Mouse (Mus musculus): ENCODE measurements around the gene Ddx41. TPM values are rescaled to one million over a fixed set of nuclear protein-coding genes. Genes with fewer than 3 reads are reported as not detected.

Ddx41 gene
- total RNA-seq, 2 experiments from 2014 or later: 36.9 to 46.6 TPM

GRCm38 (mm10) chr13:55510332-55510667 is 26.2 kb downstream of the Ddx41 start:
- no peak for DNase-seq (ENCODE audit: low spot score in 2 of 2)

DNA sequence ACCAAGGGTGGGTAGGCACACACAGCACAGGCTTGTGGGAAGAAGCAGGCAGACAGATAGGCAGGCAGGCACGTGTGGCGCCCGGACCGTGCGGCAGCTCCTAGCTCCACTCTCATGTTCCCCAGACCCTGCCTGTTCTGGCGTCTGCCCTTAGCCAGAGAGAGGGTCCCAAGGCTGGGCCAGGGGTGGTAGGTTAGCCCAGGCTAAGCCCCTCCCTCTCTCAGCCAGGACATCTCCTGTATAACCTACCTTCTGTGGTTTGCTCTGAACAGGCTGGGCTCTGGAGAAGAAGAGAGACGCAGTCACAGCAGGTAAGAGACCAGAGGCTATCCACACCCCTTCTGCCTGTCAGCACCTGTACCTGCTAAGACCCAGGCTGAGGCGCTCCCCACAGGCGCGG is 27.9 kb downstream of the Ddx41 start:
- no peak for DNase-seq (ENCODE audit: low spot score in 2 of 2)

- DNase-seq (ENCODE audit: low spot score in 2 of 2): no peak
Observed at GRCm38 (mm10) chr13:55507877-55508276, 28.6 kb downstream of the Ddx41 start.

- DNase-seq (ENCODE audit: low spot score in 2 of 2): peak; percentile 28 to 47
Observed at GRCm38 (mm10) chr13:55506697-55507096, 29.8 kb downstream of the Ddx41 start.

DNA sequence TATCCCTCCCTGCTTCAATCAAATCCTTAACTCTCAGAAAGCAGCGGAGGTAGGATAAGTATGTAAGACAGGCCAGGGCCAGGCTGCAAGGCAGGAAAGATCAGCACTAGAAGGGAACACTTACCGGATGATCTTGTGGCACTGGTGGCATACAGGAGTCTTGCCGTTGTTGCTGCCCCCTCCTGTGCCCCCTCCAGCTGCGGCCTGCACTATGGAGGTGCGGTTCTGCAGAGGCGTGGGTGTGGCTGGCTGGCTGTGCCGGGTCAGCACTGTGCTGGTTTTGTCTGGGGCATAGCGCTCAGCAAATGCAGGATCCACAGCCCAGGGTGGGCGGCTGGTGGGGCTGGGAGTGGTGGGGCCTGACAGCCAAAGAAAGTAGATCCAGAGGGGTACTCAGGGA is 30.6 kb downstream of the Ddx41 start:
- no peak for DNase-seq (ENCODE audit: low spot score in 2 of 2)

DNA sequence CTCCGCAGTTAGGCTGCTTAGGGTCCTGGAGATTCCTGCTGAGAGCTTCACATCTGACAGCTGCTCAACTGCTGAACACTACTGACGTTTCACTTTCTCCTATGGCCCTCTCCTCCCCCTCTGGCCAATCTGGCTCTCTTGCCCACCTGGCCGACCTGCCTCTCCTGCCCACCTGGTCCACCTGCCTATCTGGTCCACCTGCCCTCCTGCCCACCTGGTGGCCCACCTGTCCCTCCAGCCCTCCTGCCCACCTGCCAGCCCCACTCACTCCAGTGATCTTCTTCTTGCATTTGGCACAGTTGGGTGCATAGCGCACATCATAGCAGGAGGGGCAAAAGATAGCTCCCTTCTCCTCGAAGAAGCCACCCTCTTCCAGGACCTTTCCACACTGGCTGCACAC is 32.1 kb downstream of the Ddx41 start:
- no peak for DNase-seq (ENCODE audit: low spot score in 2 of 2)

GRCm38 (mm10) chr13:55502405-55502804 is 34.1 kb downstream of the Ddx41 start:
- peak in 1 of 2 experiments; percentile 31 for DNase-seq (ENCODE audit: low spot score in 2 of 2)

DNA sequence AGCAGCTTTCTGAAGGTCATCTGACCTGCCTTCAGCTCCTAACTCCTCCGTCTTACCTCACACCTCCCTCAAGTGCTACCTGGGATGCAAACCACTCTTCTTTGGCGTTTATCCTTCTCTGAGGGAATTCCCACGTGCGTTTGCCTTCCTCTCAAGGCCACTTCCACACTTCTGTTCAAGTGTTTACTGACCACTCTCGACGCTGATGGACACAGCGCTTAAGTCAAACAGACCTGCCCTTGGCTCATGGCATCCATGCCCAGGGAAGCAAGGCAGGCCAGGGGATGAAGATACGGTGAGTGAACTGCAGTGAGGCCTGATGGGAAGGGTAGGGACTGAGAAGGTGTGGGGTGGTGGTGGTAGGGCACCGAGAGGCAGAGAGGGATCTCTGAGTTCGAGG is 35.9 kb downstream of the Ddx41 start:
- DNase-seq (ENCODE audit: low spot score in 2 of 2): no peak

DNA sequence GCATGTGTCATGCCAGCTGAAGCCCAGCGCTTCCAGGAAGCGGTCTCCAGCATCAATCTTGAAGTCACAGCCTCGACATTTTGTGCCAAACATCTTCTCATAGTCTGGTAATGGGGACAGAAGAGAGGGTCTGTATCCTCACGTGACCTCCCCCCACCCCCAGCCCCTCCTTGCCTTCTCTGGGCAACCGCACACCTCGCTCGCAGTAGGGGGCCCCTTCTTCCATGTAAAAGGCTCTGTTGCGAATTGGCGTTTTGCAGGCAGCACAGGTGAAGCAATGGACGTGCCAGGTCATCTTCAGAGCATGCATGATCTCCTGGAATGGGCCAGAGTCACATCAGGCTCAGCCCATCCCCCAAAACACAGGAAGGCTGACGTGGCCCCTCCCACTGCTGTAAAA is 37.6 kb downstream of the Ddx41 start:
- DNase-seq (ENCODE audit: low spot score in 2 of 2): no peak

GRCm38 (mm10) chr13:55496661-55497060 is 39.8 kb downstream of the Ddx41 start:
- DNase-seq (ENCODE audit: low spot score in 2 of 2): no peak

- DNase-seq (ENCODE audit: low spot score in 2 of 2): no peak
Observed at GRCm38 (mm10) chr13:55495702-55496101, 40.8 kb downstream of the Ddx41 start.

DNA sequence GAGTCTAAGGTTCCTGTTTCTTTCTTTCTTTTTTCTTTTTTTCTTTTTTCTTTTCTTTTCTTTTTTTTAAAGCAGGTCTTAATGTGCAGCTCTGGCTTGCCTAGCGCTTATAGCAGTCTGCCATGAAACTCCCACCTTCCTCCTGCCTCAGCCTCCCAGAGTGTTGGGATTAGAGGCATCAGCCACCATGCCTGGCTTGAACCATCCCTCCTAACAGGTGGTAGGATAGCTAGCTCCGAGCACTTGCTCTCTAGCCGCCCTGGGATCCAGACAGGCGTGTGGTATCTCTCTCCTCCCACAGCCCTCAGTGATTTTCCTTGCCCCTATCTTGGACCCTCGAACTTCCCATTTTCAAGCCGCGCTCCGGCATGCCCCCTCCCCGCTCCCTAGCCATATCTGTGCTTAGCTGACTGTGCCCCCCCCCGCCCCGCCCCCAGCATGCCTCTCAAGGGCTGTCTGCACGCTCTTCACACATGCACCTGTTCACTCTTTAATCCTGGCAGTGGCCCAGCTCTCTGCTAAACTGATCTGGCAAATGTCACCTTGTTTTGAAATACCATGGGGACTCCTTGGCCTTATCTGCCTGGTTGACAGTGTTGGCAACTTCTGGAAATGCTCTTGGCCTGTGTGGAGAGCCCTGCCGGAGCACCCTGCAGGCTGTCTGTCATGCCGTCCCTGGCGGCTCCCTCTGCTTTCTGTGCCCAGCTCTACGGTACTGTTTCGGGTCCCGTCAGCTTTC is 41.4 kb downstream of the Ddx41 start:
- peak; percentile 63 to 74 for DNase-seq (ENCODE audit: low spot score in 2 of 2)

DNA sequence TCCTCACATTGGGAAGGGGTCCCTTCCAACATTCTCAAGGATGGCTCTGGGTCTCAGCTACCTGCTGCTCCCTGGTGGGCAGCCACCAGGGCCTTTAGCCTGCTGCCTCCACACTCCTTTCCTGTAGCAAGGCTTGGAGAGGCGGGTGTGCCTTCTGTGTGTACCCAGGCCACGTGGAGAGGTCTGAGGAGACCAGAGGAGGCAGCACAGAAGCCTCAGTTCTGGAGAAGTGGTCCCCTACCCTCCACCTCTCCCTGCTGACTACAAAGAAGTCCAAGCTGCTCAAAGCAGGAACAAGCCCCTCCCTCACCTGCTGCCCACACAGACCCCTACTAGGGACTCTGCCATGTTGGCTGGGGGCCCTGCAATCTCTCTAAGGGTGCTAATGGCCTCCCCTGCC is 42.2 kb downstream of the Ddx41 start:
- no peak for DNase-seq (ENCODE audit: low spot score in 2 of 2)

DNA sequence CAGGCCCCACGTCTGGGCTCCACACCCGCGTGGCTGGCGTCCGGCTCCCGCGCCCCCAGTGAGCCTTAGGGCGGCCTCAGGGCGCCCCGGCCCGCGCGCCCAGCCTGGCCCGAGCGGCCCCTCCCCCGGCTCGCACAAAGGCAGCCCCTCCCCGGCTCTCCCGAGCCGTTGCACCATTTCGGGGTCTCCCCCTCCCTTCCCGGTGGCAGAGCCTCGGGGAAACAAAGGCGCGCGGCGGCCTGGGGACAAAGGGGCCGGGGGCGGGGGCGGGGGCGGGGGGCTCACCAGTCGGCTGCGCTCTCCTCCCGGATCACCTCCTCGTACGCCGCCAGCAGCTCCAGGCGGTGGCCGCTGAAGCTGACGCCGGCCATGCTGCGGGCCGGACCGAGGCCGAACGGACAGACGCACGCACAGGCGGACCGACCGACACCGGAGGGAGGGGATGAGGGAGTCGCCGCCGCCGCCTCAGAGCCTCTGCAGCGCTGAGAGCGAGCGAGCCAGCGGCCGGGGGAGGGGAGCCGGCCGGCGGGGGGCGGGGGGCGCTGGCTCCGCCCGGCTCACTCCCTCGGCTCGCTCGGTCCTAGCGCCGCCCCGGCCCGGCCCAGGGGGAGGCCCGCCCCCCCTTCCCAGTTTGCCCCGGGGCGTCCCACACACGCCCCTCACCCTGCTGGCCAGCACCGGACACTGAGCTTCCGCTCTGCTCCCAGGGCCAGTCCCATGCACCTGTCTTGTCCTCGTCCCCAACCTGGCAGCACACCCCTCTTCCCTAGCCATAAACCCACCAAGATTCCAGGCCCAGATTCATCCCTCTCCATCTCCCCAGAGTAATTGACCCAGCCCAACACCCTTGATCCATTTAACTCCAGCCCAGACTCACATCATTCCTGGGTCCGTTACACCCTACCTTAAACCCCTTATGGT is 48.6 kb downstream of the Ddx41 start, which contains the start of gene Dbn1:
Gene Dbn1 (minus strand): TSS at position 534 of the 921 bp plus-strand sequence.
- peak in 1 of 2 experiments; percentile 74 for DNase-seq (ENCODE audit: low spot score in 2 of 2)

DNA sequence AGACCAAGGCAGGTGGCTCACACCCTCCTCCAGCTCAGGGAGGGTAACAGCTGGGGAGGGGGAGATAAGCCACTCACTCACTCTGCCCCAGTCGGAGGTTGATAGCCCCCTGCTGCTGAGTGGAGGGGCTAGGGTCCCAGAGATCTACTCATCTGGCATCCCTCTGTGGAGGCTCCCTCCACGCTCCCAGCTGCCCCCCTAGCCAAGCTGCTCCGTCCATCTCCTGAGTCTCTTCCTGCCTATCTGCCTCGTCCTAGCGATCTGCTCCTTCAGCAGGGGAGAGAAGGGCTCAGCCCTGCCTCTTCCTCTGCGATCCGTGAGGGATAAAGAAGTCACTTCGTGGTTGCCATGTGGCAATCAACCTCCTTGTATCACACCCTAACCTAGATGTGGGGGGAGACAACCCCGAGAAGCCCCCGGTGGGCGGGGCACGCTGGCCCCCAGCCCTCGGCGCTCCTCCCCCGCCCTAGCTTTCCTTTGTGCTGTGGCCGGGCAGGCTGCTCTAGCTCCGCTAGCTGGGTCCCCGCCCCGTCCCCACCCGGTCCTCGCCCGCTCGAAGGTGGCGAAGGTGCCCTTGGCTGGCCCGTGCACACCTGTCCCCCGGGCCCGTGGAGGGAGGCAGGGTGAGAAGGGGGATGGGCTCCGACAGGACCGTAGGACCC is 49.4 kb downstream of the Ddx41 start:
- peak in 1 of 2 experiments; percentile 66 for DNase-seq (ENCODE audit: low spot score in 2 of 2)

- peak in 1 of 2 experiments; percentile 59 for DNase-seq (ENCODE audit: low spot score in 2 of 2)
Observed at GRCm38 (mm10) chr13:55486029-55486794, 50.2 kb downstream of the Ddx41 start.

DNA sequence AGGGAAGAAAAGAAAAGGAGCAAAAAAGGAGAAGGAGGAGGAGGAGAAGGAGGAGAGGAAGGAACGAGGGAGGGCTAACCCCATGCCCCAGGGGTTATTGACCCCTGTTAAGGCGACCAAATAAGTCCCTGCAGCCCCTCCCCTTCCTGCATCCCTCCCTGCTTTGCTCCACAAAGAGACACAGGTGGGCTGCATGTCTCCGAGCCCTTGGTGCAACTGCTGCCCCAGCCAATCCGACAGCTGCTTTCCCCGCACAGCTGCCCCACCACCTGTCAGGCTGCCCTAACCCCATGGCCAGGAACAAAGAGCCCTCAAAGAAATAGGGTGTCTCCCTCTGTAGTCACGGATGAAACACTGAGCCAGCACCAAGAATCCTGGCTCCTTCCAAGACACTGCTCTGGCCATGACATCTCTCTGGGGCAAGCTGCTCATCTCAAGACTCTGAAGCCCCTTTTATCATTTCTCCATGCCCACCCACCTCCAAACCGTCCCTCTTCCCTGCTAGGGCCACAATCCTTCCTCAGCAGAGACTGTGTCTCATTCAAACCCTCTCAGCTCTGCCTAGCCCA is 51.9 kb downstream of the Ddx41 start:
- no peak for DNase-seq (ENCODE audit: low spot score in 2 of 2)

GRCm38 (mm10) chr13:55483593-55483992 is 52.9 kb downstream of the Ddx41 start:
- DNase-seq (ENCODE audit: low spot score in 2 of 2): peak; percentile 89 to 91

DNA sequence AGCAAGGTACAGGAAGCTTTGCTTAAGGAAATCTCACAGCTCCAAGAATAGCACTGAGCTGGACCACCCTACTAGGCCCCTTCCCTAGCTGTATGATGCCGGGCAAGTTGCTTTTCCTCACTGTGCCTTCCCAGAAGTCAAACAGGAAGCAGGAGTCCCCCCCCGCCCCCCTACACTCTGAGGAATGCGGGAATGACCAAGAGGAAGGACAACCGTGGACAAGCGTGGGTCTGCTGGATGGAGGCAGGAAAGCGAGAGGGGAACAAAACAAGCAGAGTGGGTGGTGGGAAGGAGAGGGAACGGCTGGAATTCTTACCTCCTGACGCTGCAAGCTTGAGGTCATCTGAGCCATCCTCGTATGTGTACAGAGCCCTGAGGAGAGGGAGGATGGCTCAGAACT is 53.4 kb downstream of the Ddx41 start:
- no peak for DNase-seq (ENCODE audit: low spot score in 2 of 2)

DNA sequence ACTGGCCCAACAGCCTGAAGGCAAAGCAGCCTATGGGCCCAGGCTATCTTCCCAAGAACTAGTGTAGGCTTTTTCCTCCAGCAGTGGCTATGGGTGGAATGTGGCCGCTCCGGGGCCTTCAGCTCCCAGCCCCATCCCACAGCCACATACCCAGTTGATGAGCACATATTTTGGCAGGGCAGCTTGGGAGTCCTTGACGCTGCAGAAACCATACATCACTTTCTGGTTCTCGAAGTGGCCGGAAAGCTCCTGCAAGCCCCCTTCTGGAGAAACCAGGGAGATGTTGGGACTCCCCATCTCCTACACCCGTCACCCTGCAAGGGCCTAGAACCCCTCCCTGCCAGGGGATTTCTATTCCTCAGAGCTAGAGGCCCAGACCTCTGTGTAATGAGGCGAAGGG is 53.9 kb downstream of the Ddx41 start:
- DNase-seq (ENCODE audit: low spot score in 2 of 2): no peak
